Mouse (Mus musculus) Patski (cell line): ENCODE data around the gene 1700013G24Rik. TPM values are rescaled to one million over a fixed set of nuclear protein-coding genes. Genes with fewer than 3 reads are reported as not detected.

Experiments
- ATAC-seq: fragments of 100-300 bp; one replicate; pipeline ENCODE4 v1.8.0; 2021
- CTCF ChIA-PET: fragments of 350-600 bp; sonication (Branson Sonifier 250); formaldehyde crosslinking; loops from one replicate; lab custom pipeline; 2022; ENCODE audit warnings: inconsistent platforms; lab: Charles Lee
- POLR2A ChIA-PET: fragments of 350-600 bp; sonication (Branson Sonifier 250); formaldehyde crosslinking; loops from one replicate; lab custom pipeline; 2022; ENCODE audit warnings: antibody characterized with exemption, inconsistent platforms; lab: Charles Lee
- DNase-seq: peaks from one replicate; pipeline ENCODE4 v3.0.0-alpha.2; 2011; ENCODE audit warnings: low read depth, low spot score
- H3K27me3 ChIP-seq: fragments of 371-371 bp; one replicate; pipeline ENCODE4 v1.5.1; 2021
- CTCF ChIP-seq: fragments of 100-300 bp; IDR thresholded peaks from one replicate; pipeline ENCODE4 v1.5.1; 2021
- in situ Hi-C: fragments of 300-500 bp; cut with MboI; formaldehyde crosslinking; loops from 3 replicates; pipeline ENCODE4 v1.11.1; 2018; ENCODE audit warnings: low pct_unique_long_range_greater_than_20kb, mixed read lengths
- polyA plus RNA-seq: library from polyadenylated mRNA; unstranded; gene quantifications from one replicate; pipeline ENCODE4 v1.2.3, GENCODE M21; 2021

1700013G24Rik gene
- polyA plus RNA-seq, 1 experiment from 2014 or later, result not detected

- no peak for TF ChIP-seq CTCF
- ChIA-PET POLR2A (interaction anchor here (1.1 kb wide), 1 partner anchor 12 kb away, joined by 3 read pairs; no protein-coding TSS in a partner anchor), CTCF (interaction anchor here (1.6 kb wide), 1 partner anchor 32 kb away, joined by 5 read pairs; no protein-coding TSS in a partner anchor)
- in situ Hi-C loops, result no loop called here
- DNase-seq, result no peak
- no peak for ATAC-seq
- no peaks in the 10 kb centered on the region for H3K27me3 ChIP-seq
Observed at GRCm38 (mm10) chr4:137475271-137476050, 22.4 kb downstream of the 1700013G24Rik start.

DNA sequence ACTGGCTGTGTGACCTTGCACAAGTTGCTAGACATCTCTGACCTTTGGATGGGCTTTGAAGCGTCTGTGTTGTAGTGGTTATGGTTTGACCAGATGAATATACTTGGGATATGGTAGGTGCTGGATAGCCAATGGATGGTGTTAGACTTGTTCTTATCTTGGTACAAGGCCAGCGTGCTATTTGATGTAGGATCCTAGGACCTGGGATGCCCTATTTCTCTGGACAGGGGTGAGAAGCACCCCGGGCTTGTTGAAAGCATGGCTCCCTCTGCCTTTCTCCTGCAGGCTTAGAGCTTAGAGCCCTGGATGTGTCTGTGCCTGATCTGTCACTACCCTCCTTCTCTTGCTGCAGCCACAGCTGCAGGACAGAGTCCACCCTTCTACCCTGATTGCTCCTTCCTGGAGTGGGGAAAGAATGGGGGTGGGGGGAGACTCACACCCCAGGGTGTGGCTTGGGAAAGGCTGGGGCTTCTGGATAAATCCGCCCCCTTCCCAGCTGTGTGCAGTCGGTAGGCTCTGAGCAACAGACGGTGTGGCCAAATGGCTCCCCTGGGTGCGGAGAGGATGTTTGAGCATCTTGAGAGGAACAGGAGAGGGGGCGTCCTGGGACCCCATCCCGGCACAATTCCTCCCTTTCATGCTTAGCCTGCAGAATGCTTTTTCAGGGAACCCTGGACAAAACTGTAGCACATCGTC, 23.1 kb downstream of the 1700013G24Rik start:
- ATAC-seq (no peak), DNase-seq (no peak)
- in situ Hi-C loops, result no loop called here
- no peaks in the 10 kb centered on the region for H3K27me3 ChIP-seq
- POLR2A ChIA-PET, result interaction anchor here (1.1 kb wide), 1 partner anchor 12 kb away, joined by 3 read pairs; no protein-coding TSS in a partner anchor
- CTCF ChIA-PET, result interaction anchor here (1.6 to 2.1 kb wide), 2 partner anchors 33 kb away, joined by 5 read pairs; no protein-coding TSS in a partner anchor
- TF ChIP-seq CTCF, result no peak

GRCm38 (mm10) chr4:137476761-137477237, 23.7 kb downstream of the 1700013G24Rik start:
- no peaks in the 10 kb centered on the region for H3K27me3 ChIP-seq
- no peak for DNase-seq
- CTCF ChIA-PET, result interaction anchor here (1.8 to 2.1 kb wide), 2 partner anchors 12 to 33 kb away, joined by 5 read pairs; no protein-coding TSS in a partner anchor
- no peak for ATAC-seq
- in situ Hi-C loops, result no loop called here
- TF ChIP-seq CTCF, result no peak
- POLR2A ChIA-PET, result interaction anchor here (0.6 to 1.1 kb wide), 3 partner anchors 11 to 119 kb away, joined by 3 read pairs; partner anchors contain the start of gene Cdc42

DNA sequence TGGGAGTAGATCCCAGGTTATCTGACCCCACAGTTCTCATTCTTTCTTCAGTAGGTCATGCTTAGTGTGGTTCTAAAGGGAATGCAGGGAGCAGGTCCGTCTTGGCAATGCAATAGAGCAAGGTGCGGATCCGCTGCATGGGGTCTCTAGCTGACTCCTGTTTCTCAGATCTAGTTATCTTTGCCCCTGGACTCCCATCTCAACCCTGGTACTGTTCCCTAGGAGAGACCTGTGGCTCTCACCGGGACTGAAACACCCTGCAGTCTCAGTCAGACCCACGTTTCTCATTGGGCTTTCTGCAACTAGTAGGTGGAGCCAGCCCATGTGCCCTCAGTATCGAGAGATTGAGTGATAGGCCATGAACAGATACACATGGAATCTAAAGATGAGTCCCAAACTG, 24.5 kb downstream of the 1700013G24Rik start:
- in situ Hi-C loops, result no loop called here
- ATAC-seq, result no peak
- ChIA-PET POLR2A (interaction anchor here (0.7 kb wide), 1 partner anchor 16 kb away, joined by 3 read pairs; no protein-coding TSS in a partner anchor), CTCF (interaction anchor here (1.8 to 2.1 kb wide), 2 partner anchors 11 to 34 kb away, joined by 5 read pairs; no protein-coding TSS in a partner anchor)
- no peaks in the 10 kb centered on the region for H3K27me3 ChIP-seq
- no peak for TF ChIP-seq CTCF
- no peak for DNase-seq

- no peak for TF ChIP-seq CTCF
- no peaks in the 10 kb centered on the region for H3K27me3 ChIP-seq
- in situ Hi-C loops, result no loop called here
- ATAC-seq, result no peak
- ChIA-PET POLR2A (no interaction called here), CTCF (interaction anchor here (1.1 to 2.1 kb wide), 3 partner anchors 10 to 201 kb away, joined by 3 to 5 read pairs (median 5); partner anchors contain the start of gene Wnt4)
- no peak for DNase-seq
Observed at GRCm38 (mm10) chr4:137478306-137478705, 25.2 kb downstream of the 1700013G24Rik start.

DNA sequence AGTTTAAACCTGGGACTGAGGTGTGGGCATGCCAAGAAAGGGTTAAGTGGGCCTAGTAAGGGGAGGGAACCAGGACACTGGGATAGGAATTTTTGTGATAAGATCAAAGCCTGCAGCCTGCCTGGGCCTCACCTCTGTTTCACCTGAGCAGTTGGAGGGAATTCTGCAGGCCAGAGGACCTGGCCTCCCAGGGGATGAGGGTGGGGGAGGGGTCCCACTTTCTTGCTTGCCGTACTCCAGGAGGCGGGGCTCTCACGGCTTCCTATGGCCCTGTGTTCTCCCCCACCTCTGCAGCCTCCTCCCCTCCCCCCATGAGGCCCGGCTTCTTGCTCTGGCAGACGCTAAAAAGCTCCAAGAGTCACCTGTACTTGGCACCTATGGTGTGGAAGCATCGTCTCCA, 26.7 kb downstream of the 1700013G24Rik start:
- POLR2A ChIA-PET, result no interaction called here
- DNase-seq (no peak), ATAC-seq (no peak)
- H3K27me3 ChIP-seq, result no peaks in the 10 kb centered on the region
- TF ChIP-seq CTCF, result no peak
- in situ Hi-C loops, result no loop called here
- CTCF ChIA-PET, result no interaction called here

DNA sequence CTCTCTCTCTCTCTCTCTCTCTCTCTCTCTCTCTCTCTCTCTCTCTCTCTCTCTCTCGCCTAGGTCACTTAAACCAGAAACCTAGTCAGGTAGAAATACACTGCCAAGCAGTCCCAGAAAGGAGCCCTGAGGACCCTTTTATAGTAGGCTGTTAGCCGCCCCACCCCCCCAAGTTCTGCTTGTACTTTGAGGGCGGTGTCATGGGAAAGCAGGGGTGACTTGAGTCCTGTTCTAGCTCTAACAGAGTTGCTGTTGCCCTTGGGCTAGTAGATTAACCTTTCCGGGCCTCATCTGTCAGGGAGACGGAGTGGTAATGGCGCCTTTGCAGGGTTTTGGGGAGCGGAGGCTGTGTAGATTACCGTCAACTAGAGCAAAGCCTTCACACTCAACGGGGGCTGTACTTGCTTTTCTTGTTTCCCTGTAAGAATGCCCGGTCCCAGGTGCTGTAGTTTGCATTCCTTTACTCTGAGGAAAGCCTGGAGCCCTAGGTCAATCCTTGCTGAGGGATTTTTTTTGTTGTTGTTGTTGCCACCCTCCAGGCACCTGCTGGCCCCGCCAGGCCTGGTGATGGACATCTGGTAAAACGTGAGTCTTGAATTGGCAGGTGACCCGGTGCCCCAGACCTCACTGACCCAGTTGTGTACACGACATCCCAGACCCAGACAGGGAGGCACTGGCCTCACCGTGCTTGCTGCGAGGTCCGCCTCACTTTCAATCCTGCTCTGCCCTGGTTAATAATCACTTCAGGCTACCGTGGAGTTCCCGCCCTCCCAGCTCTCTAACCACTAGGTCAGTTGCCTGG, 27.3 kb downstream of the 1700013G24Rik start:
- no peak for TF ChIP-seq CTCF
- no peak for DNase-seq
- POLR2A ChIA-PET, result no interaction called here
- CTCF ChIA-PET, result no interaction called here
- in situ Hi-C loops, result no loop called here
- peak; percentile 23 for ATAC-seq
- H3K27me3 ChIP-seq, result no peaks in the 10 kb centered on the region

GRCm38 (mm10) chr4:137480993-137481340, 27.9 kb downstream of the 1700013G24Rik start:
- POLR2A ChIA-PET, result no interaction called here
- in situ Hi-C loops, result no loop called here
- ATAC-seq (peak; percentile 7), DNase-seq (no peak)
- no peaks in the 10 kb centered on the region for H3K27me3 ChIP-seq
- CTCF ChIA-PET, result no interaction called here
- TF ChIP-seq CTCF, result no peak

DNA sequence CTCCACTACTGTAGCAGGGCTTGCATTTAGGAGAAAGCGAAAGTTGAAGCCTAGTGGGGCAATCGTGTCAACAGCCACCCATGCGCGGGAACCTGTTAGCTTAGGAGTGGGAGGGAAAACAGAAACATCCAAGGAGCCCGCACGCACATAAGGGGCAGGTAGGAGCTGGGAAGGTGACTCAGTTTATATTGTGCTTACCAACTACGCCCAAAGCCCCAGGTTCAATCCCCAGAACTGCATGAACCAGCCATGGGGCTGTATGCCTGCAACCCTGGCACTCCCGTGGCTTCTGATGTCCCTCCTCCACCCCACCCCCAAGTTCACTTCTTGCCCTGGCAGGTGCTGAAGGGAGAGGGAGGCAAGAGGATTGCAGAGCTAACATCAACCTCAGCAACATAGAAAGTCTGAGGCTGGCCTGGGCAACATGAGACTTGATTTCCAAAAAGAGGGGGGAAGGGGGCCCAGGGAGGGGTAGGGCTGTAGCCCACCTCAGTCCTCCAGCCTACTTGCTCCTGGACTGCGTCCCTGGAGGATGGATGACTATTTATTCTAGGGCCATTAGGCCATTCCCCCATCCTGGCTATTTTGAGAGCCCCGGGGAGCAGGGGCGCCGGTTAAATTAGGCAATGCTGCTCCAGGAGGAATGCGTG, 28.4 kb downstream of the 1700013G24Rik start:
- ATAC-seq (no peak), DNase-seq (no peak)
- in situ Hi-C loops, result no loop called here
- POLR2A ChIA-PET, result no interaction called here
- H3K27me3 ChIP-seq, result no peaks in the 10 kb centered on the region
- no peak for TF ChIP-seq CTCF
- CTCF ChIA-PET, result no interaction called here
